Mouse (Mus musculus) intestine, embryonic 16.5 days (tissue): ENCODE data around the gene Slc38a8. TPM values are rescaled to one million over a fixed set of nuclear protein-coding genes. Genes with fewer than 3 reads are reported as not detected.

Source experiments
- ATAC-seq: fragments of 200-750 bp; cut with Nextera tagmentation; 2 replicates; pipeline ENCODE4 v1.8.0; 2017; ENCODE audit warnings: moderate TSS enrichment, moderate library complexity
- H3K27ac ChIP-seq: fragments of 300-500 bp; sonication (generic); 2 replicates; pipeline ENCODE4 v1.5.1; 2014; ENCODE audit warnings: mild to moderate bottlenecking, low read length
- H3K27me3 ChIP-seq: fragments of 300-500 bp; sonication (generic); replicated peaks from 2 replicates; pipeline ENCODE4 v1.6.1; 2014; ENCODE audit warnings: low read length, control low read depth, mixed read lengths; ENCODE audit not compliant: control insufficient read depth, insufficient read depth
- H3K36me3 ChIP-seq: fragments of 300-500 bp; sonication (generic); 2 replicates; pipeline ENCODE4 v1.6.1; 2014; ENCODE audit warnings: low read length, control low read depth; ENCODE audit not compliant: control insufficient read depth, insufficient read depth
- H3K4me1 ChIP-seq: fragments of 300-500 bp; sonication (generic); 2 replicates; pipeline ENCODE4 v1.6.1; 2014; ENCODE audit warnings: low read length, control low read depth, mixed read lengths; ENCODE audit not compliant: control insufficient read depth, insufficient read depth
- H3K4me2 ChIP-seq: fragments of 300-500 bp; sonication (generic); 2 replicates; pipeline ENCODE4 v1.6.1; 2014; ENCODE audit warnings: low read depth, low read length, control low read depth
- H3K4me3 ChIP-seq: fragments of 300-500 bp; sonication (generic); 2 replicates; pipeline ENCODE4 v1.5.1; 2014; ENCODE audit warnings: mild to moderate bottlenecking, low read length
- H3K9ac ChIP-seq: fragments of 300-500 bp; sonication (generic); 2 replicates; pipeline ENCODE4 v1.6.1; 2014; ENCODE audit warnings: low read depth, low read length
- H3K9me3 ChIP-seq: fragments of 300-500 bp; sonication (generic); 2 replicates; pipeline ENCODE4 v1.6.1; 2016; ENCODE audit warnings: low read length, control low read depth; ENCODE audit not compliant: control insufficient read depth
- WGBS: fragments of 180-500 bp; shearing (Covaris S2); extraction: QIAGEN DNeasy Blood & Tissue Kit; methylation state at CpG from one replicate; pipeline ENCODE4 v1.1.7; 2014; 5-methylcytosine and 5-hydroxymethylcytosine counted together
- polyA plus RNA-seq: library from polyadenylated mRNA; unstranded; fragments of >200 nt; fragmentation: Nextera tagmentation; extraction: Ambion mirVana; gene quantifications from 2 replicates; pipeline ENCODE4 v1.2.1, GENCODE M21; 2015

Gene Slc38a8
- polyA plus RNA-seq, 1 experiment from 2014 or later = 0.06 TPM

DNA sequence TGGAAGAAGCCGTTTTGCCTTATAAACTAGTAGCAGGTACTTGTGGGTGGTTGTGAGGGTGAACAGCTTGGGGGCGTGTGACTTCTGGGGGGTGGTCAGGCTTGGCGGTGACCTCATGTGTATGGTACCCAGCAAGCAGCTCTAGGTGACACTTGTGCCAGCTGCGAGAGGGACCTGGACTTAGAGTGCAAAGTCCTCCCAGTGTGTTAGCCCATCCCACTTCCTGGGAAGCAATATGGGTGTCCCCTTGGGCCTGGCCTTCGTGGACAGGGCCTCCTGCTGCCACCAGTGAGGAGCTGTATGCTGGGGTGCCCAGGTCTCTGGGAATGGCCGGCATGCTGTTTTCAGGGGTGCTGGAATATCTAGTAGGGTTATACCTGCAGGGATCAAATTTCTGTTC is 62.6 kb downstream of the Slc38a8 start:
- 0 out of 2 replicates have a peak overlapping the region, but pooled peaks have one; percentile 6 for H3K4me2 ChIP-seq
- H3K9ac ChIP-seq = no peak overlapping the region
- peaks cover 47% of the 10 kb centered on the region for H3K4me1 ChIP-seq
- ATAC-seq = peak; percentile 31
- H3K27me3 ChIP-seq = no peaks in the 10 kb centered on the region
- no peak overlapping the region for H3K4me3 ChIP-seq
- H3K36me3 ChIP-seq = no peaks in the 10 kb centered on the region
- no peaks in the 10 kb centered on the region for H3K9me3 ChIP-seq
- peak overlapping the region; percentile 71; the same call in 1 of the 2 replicates for H3K27ac ChIP-seq
- 65% methylated on average over 6 of the region's 6 CpGs for WGBS

DNA sequence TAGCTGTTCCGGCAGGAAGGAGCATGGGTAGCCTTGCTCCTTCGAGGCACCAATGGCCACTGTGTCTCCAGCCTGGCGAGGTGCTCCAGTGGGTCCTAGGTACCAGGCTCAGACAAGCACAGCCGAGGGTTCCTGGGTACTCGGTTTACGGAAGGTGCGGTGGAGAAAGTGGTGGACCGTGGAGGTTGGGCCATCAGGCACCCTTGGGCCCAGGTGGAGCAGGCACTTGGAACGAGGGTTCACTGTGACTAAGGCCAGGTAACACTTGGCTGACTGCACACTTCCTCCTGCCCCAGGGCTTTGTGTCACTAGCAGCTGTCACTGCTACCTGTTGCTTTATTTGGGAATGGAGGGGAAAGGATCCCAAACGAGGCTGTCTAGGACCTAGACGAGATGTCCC is 64.0 kb downstream of the Slc38a8 start:
- Histone ChIP-seq H3K9me3 (no peaks in the 10 kb centered on the region), H3K36me3 (no peaks in the 10 kb centered on the region), H3K27ac (peak overlapping the region; percentile 61), H3K9ac (peak overlapping the region; percentile 61), H3K27me3 (no peaks in the 10 kb centered on the region), H3K4me2 (peak overlapping the region; percentile 55), H3K4me1 (peaks cover 47% of the 10 kb centered on the region), H3K4me3 (peak overlapping the region; percentile 42)
- WGBS = 66% methylated on average over 11 of the region's 11 CpGs
- ATAC-seq = no peak

DNA sequence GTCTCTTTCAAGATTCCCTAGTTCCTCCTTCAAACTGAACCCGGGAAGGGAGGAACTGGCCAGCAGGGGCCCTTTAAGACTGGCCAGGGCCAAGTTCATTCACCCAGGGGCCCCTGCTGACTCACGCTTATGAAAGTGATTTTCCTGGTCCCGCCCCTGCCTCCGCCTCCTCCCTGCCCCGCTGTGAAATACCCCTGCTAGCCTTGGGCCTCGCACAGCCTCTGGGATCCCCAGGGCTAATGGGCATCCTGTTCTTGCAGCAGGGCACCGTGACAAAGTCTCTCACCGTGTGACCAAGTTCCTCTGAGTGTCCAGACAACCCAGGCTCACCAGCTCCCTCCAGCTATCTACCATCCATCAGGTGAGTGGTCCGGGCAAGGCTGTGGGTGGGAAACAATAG is 64.6 kb downstream of the Slc38a8 start:
- Histone ChIP-seq H3K9ac (peak overlapping the region; percentile 61), H3K4me1 (peaks cover 47% of the 10 kb centered on the region), H3K27ac (peak overlapping the region; percentile 61), H3K4me3 (peak overlapping the region; percentile 42), H3K9me3 (no peaks in the 10 kb centered on the region), H3K27me3 (no peaks in the 10 kb centered on the region), H3K36me3 (no peaks in the 10 kb centered on the region), H3K4me2 (peak overlapping the region; percentile 55)
- peak; percentile 70 for ATAC-seq
- WGBS = 15% methylated on average over 9 of the region's 9 CpGs

DNA sequence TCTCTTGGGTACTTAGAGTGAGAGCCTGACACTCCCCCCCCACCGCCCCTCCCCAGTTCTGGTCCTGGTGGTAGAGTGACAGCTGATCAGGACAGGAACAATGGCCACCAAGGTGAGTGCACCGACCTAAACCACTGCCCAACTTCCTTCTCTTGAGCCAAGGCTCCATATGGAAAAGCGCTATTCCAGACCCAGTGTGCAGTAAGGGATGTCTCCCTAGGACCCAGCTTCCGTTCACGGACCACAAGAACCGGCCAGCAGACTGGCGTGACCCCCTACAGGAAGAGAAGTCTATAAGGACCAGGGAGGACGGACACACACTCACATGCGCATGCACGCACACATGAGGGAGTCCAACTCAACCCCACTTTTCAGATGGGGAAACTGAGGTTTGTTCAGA is 65.2 kb downstream of the Slc38a8 start:
- ATAC-seq = no peak
- Histone ChIP-seq H3K4me2 (0 out of 2 replicates have a peak overlapping the region, but pooled peaks have one; percentile 55), H3K27ac (peak overlapping the region; percentile 50; the same call in 1 of the 2 replicates), H3K4me3 (no peak overlapping the region), H3K27me3 (no peaks in the 10 kb centered on the region), H3K9ac (no peak overlapping the region), H3K4me1 (peaks cover 44% of the 10 kb centered on the region), H3K9me3 (no peaks in the 10 kb centered on the region), H3K36me3 (no peaks in the 10 kb centered on the region)
- 84% methylated on average over 10 of the region's 10 CpGs for WGBS

DNA sequence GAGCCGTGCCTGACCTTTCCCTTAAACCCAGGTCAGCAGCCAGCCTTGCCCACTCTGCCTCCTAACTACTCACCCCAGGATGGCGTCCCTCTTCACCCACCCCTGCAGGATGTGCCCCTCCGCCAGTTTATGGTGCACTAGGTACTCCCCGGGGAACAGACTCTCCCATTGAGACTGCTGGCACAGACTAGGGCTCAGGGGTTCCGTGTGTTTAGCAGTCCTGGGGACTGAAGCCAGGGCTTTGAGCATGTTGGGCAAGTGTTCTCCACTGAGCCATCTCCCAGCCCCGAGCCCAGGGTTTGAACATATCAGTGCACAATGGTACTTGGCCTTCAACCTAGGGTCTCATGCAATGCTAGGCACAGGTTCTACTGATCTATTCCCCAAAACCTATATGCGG is 66.0 kb downstream of the Slc38a8 start:
- ATAC-seq = no peak
- Histone ChIP-seq H3K27ac (no peak overlapping the region), H3K4me2 (no peak overlapping the region), H3K9me3 (no peaks in the 10 kb centered on the region), H3K4me3 (no peak overlapping the region), H3K36me3 (no peaks in the 10 kb centered on the region), H3K4me1 (peaks cover 37% of the 10 kb centered on the region), H3K27me3 (no peaks in the 10 kb centered on the region), H3K9ac (no peak overlapping the region)
- WGBS = 89% methylated on average over 7 of the region's 7 CpGs

DNA sequence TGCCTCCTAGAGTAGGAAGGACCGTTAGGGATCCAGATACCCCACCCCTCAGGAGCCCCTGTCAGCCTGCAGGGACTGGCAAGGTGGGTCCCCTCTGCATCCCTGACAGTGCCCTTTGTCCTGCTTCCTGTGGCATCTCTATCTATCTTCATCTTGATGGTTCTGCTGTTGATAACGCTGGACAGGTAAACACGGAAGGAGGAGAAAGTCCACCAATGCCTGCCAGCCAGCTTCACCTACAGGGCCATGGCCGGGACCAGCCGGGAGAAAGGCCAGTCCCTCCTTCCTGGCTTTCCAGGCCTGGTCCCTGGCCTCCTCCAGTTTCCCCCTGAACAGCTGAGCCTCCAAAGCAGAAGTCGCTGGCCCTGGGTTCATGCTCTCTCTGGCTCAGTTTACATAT is 66.9 kb downstream of the Slc38a8 start:
- Histone ChIP-seq H3K4me2 (no peak overlapping the region), H3K4me1 (peaks cover 28% of the 10 kb centered on the region), H3K27ac (no peak overlapping the region), H3K9me3 (no peaks in the 10 kb centered on the region), H3K4me3 (no peak overlapping the region), H3K27me3 (no peaks in the 10 kb centered on the region), H3K36me3 (no peaks in the 10 kb centered on the region), H3K9ac (no peak overlapping the region)
- no peak for ATAC-seq
- 62% methylated on average over 6 of the region's 6 CpGs for WGBS

DNA sequence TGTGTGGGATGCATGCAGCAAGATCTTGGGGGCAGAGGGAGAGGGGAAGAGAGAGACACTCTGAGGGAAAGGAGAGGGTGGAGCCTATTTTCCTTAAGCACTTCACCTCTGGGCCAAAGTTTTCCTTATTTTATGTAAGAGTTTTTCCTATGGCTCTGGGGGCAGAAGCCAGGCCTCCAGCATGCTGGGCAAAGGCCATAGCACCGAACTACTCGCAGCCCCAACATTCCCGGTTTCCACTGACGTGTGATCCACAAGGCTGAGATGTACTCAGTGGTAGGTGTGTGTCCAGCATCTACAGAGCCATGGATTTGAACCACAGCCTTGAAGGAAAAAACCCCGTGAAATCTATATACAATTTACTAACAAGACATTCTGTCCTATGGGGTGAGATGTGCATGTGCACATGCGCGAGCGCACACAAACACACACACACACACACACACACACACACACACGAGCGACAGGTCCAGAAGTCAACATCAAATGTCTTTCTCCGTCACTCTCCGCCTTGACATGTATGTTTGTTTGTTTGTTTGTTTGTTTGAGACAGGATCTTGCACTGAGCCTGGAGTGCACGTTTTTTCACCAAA is 67.8 kb downstream of the Slc38a8 start, which contains the start of gene Osgin1:
Gene Osgin1, plus strand, starts transcription at position 543 of the 593 bp plus-strand sequence.
- no peak within 1 kb of the TSS for H3K4me2 ChIP-seq
- ATAC-seq = no peak
- H3K27me3 ChIP-seq = no peaks in the 10 kb centered on the region
- H3K9ac ChIP-seq = no peak within 1 kb of the TSS
- H3K4me3 ChIP-seq = no peak within 1 kb of the TSS
- H3K27ac ChIP-seq = no peak within 1 kb of the TSS
- WGBS = 87% methylated on average over 13 of the region's 13 CpGs
- peaks cover 23% of the 10 kb centered on the region for H3K4me1 ChIP-seq
- H3K9me3 ChIP-seq = no peaks in the 10 kb centered on the region
- H3K36me3 ChIP-seq = no peaks in the 10 kb centered on the region

DNA sequence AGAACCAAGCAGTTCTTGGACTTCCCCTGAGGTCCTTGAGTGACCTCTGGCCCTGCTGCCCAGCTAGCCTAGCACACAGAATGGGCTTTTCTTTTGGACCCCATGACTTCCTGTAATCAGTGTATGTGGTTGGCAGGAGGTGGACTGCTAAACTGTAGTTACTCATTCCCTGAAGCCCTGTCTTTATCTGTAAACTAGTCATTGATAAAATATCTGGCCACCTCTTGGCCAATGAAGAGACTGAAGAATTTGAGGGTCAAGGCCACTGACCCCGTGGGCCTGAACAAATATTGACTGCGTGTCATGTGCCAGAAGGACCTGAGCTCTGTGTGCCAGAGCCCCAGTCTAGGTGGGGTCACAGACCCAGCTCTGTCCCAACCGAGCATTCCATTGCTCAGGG is 69.1 kb downstream of the Slc38a8 start:
- Histone ChIP-seq H3K4me2 (no peak overlapping the region), H3K9ac (no peak overlapping the region), H3K27ac (no peak overlapping the region), H3K4me1 (peaks cover 15% of the 10 kb centered on the region), H3K4me3 (no peak overlapping the region), H3K27me3 (no peaks in the 10 kb centered on the region), H3K36me3 (no peaks in the 10 kb centered on the region), H3K9me3 (no peaks in the 10 kb centered on the region)
- WGBS = 39% methylated on average over 3 of the region's 3 CpGs
- ATAC-seq = no peak

DNA sequence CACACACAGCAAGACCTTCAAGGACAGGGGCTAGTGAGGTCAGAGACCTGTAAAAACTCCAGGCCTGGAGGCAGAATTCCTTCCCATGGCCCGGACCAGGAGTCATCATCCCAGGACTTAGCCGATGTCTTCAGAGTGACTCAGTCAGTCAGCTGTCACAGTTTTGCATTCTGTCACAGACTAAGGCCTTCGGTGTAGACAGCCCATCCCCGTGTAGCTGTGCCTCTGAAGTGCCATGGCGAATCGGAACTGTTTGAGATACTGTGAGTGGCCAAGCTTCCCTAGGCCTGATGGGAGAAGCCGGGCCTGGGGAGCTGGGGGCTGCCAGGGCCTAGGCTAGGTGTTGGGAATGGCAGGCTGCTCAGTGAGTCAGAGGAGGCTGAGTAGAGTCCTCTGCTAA is 70.8 kb downstream of the Slc38a8 start:
- Histone ChIP-seq H3K36me3 (no peaks in the 10 kb centered on the region), H3K4me2 (no peak overlapping the region), H3K27me3 (no peaks in the 10 kb centered on the region), H3K4me3 (no peak overlapping the region), H3K27ac (no peak overlapping the region), H3K9ac (no peak overlapping the region), H3K4me1 (peaks cover 11% of the 10 kb centered on the region; the same call in 1 of the 2 replicates), H3K9me3 (no peaks in the 10 kb centered on the region)
- no peak for ATAC-seq
- 90% methylated on average over 7 of the region's 7 CpGs for WGBS

DNA sequence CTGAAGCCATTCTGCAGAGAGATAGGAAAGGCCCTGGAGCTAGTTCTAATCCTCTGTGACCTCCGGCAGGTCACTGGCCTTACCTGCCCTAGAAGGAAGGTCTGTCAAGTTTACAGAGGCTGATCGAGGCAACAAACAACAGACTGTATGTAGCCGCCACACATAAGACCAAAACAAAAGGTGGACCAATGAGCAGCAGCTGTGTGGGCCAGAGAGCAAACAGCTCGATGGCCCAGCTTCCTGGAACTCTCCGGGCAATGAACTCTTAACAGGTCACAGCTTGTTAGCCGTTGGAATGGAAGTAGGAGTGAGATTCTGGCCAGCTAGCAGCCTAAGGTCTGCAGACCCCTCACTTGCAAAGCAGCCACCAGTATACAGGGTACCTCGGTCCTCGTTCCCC is 71.2 kb downstream of the Slc38a8 start:
- Histone ChIP-seq H3K4me2 (no peak overlapping the region), H3K4me1 (peaks cover 11% of the 10 kb centered on the region; the same call in 1 of the 2 replicates), H3K9me3 (no peaks in the 10 kb centered on the region), H3K4me3 (no peak overlapping the region), H3K9ac (no peak overlapping the region), H3K27ac (no peak overlapping the region), H3K36me3 (no peaks in the 10 kb centered on the region), H3K27me3 (no peaks in the 10 kb centered on the region)
- 76% methylated on average over 8 of the region's 8 CpGs for WGBS
- ATAC-seq = no peak
